Mouse (Mus musculus): Measurements from ENCODE around the gene B3gat2. TPM values are rescaled to one million over a fixed set of nuclear protein-coding genes. Genes with fewer than 3 reads are reported as not detected.

B3gat2 gene
- polyA plus RNA-seq, 1 experiment from 2014 or later: 0.51 TPM

Other genes starting within 250 kb of the B3gat2 start
- 41.5 and 44.1 TPM in 2 replicates for gene Smap1, start 160.6 kb downstream of the B3gat2 start, polyA plus RNA-seq (2014; fragmentation: Nextera tagmentation; extraction: Ambion mirVana)
- 83.7 and 99.1 TPM in 2 replicates for gene Sdhaf4, start 243.9 kb downstream of the B3gat2 start, polyA plus RNA-seq (2014; fragmentation: Nextera tagmentation; extraction: Ambion mirVana)